Mouse (Mus musculus): ENCODE results near the gene Cdk2ap1. TPM values are rescaled to one million over a fixed set of nuclear protein-coding genes. Genes with fewer than 3 reads are reported as not detected.
"Not testable (repeated sequence)": the region's sequence is repeated elsewhere in the genome, so short reads cannot be mapped to it uniquely, and the experiment has no call there.

Gene Cdk2ap1
- polyA plus RNA-seq, 1 experiment from 2014 or later = 124 TPM

- Histone ChIP-seq H3K36me3 (ENCODE audit: control insufficient read depth, insufficient read depth, low read length) (peaks cover 44% of the 10 kb centered on the region), H3K9me3 (ENCODE audit: control insufficient read depth, low read length) (no peaks in the 10 kb centered on the region), H3K4me2 (no peak overlapping the region), H3K4me3 (ENCODE audit: low read depth, low read length) (no peak overlapping the region), H3K9ac (ENCODE audit: low read depth, low read length) (no peak overlapping the region), H3K27ac (ENCODE audit: low read depth, low read length) (no peak overlapping the region), H3K27me3 (replicated peaks; ENCODE audit: control insufficient read depth, insufficient read depth, low read length) (no peaks in the 10 kb centered on the region), H3K4me1 (replicated peaks; ENCODE audit: control insufficient read depth, insufficient read depth, low read length) (peaks cover 6% of the 10 kb centered on the region; the same call in 1 of the 2 replicates)
- ATAC-seq (replicated peaks; ENCODE audit: low FRiP score) (no peak), DNase-seq (ENCODE audit: low spot score) (no peak)
- 66% methylated on average over 7 of the region's 7 CpGs for WGBS
These were observed 45.2 kb downstream of the Cdk2ap1 start for GRCm38 (mm10) chr5:124317648-124318047.

- Histone ChIP-seq H3K4me1 (replicated peaks; ENCODE audit: control insufficient read depth, insufficient read depth, low read length) (peaks cover 6% of the 10 kb centered on the region; the same call in 1 of the 2 replicates), H3K9me3 (ENCODE audit: control insufficient read depth, low read length) (peaks cover 4% of the 10 kb centered on the region; the same call in 1 of the 2 replicates), H3K9ac (ENCODE audit: low read depth, low read length) (no peak overlapping the region), H3K27me3 (replicated peaks; ENCODE audit: control insufficient read depth, insufficient read depth, low read length) (no peaks in the 10 kb centered on the region), H3K36me3 (ENCODE audit: control insufficient read depth, insufficient read depth, low read length) (peaks cover 46% of the 10 kb centered on the region), H3K4me3 (ENCODE audit: low read depth, low read length) (no peak overlapping the region), H3K27ac (ENCODE audit: low read depth, low read length) (no peak overlapping the region), H3K4me2 (no peak overlapping the region)
- DNase-seq (ENCODE audit: low spot score) = no peak
- 91% methylated on average over 11 of the region's 11 CpGs for WGBS
- no peak for ATAC-seq (replicated peaks; ENCODE audit: low FRiP score)
These were observed 46.9 kb downstream of the Cdk2ap1 start for GRCm38 (mm10) chr5:124315941-124316340.

GRCm38 (mm10) chr5:124315498-124315897 is 47.4 kb downstream of the Cdk2ap1 start:
- ATAC-seq (replicated peaks; ENCODE audit: low FRiP score) (no peak), DNase-seq (ENCODE audit: low spot score) (no peak)
- Histone ChIP-seq H3K9me3 (ENCODE audit: control insufficient read depth, low read length) (peaks cover 4% of the 10 kb centered on the region; the same call in 1 of the 2 replicates), H3K4me3 (ENCODE audit: low read depth, low read length) (no peak overlapping the region), H3K4me2 (no peak overlapping the region), H3K27ac (ENCODE audit: low read depth, low read length) (no peak overlapping the region), H3K9ac (ENCODE audit: low read depth, low read length) (no peak overlapping the region), H3K27me3 (replicated peaks; ENCODE audit: control insufficient read depth, insufficient read depth, low read length) (no peaks in the 10 kb centered on the region), H3K36me3 (ENCODE audit: control insufficient read depth, insufficient read depth, low read length) (peaks cover 42% of the 10 kb centered on the region), H3K4me1 (replicated peaks; ENCODE audit: control insufficient read depth, insufficient read depth, low read length) (peaks cover 6% of the 10 kb centered on the region; the same call in 1 of the 2 replicates)
- WGBS = 90% methylated on average over 9 of the region's 9 CpGs

GRCm38 (mm10) chr5:124310091-124310490 is 52.8 kb downstream of the Cdk2ap1 start:
- DNase-seq (ENCODE audit: low spot score) = no peak
- Histone ChIP-seq H3K27me3 (replicated peaks; ENCODE audit: control insufficient read depth, insufficient read depth, low read length) (no peaks in the 10 kb centered on the region), H3K4me1 (replicated peaks; ENCODE audit: control insufficient read depth, insufficient read depth, low read length) (no peaks in the 10 kb centered on the region), H3K36me3 (ENCODE audit: control insufficient read depth, insufficient read depth, low read length) (peaks cover 43% of the 10 kb centered on the region), H3K4me2 (no peak overlapping the region), H3K4me3 (ENCODE audit: low read depth, low read length) (no peak overlapping the region), H3K9me3 (ENCODE audit: control insufficient read depth, low read length) (peaks cover 4% of the 10 kb centered on the region; the same call in 1 of the 2 replicates), H3K9ac (ENCODE audit: low read depth, low read length) (no peak overlapping the region), H3K27ac (ENCODE audit: low read depth, low read length) (no peak overlapping the region)
- 92% methylated on average over 11 of the region's 11 CpGs for WGBS
- ATAC-seq (replicated peaks; ENCODE audit: low FRiP score) = no peak

GRCm38 (mm10) chr5:124309155-124309554 is 53.7 kb downstream of the Cdk2ap1 start:
- ATAC-seq (replicated peaks; ENCODE audit: low FRiP score) (no peak), DNase-seq (ENCODE audit: low spot score) (no peak)
- WGBS = 90% methylated on average over 10 of the region's 10 CpGs
- H3K27me3 ChIP-seq (replicated peaks; ENCODE audit: control insufficient read depth, insufficient read depth, low read length) = no peaks in the 10 kb centered on the region
- no peak overlapping the region for H3K4me2 ChIP-seq
- H3K9me3 ChIP-seq (ENCODE audit: control insufficient read depth, low read length) = peaks cover 4% of the 10 kb centered on the region; the same call in 1 of the 2 replicates
- H3K4me3 ChIP-seq (ENCODE audit: low read depth, low read length) = no peak overlapping the region
- H3K9ac ChIP-seq (ENCODE audit: low read depth, low read length) = no peak overlapping the region
- H3K36me3 ChIP-seq (ENCODE audit: control insufficient read depth, insufficient read depth, low read length) = peaks cover 36% of the 10 kb centered on the region
- H3K27ac ChIP-seq (ENCODE audit: low read depth, low read length) = no peak overlapping the region
- no peaks in the 10 kb centered on the region for H3K4me1 ChIP-seq (replicated peaks; ENCODE audit: control insufficient read depth, insufficient read depth, low read length)

GRCm38 (mm10) chr5:124302853-124303252 is 60.0 kb downstream of the Cdk2ap1 start:
- 85% methylated on average over 6 of the region's 6 CpGs for WGBS
- H3K9me3 ChIP-seq (ENCODE audit: control insufficient read depth, low read length); ATAC-seq (replicated peaks; ENCODE audit: low FRiP score); DNase-seq (ENCODE audit: low spot score); H3K4me1 ChIP-seq (replicated peaks; ENCODE audit: control insufficient read depth, insufficient read depth, low read length); H3K4me2 ChIP-seq; H3K4me3 ChIP-seq (ENCODE audit: low read depth, low read length); H3K27me3 ChIP-seq (replicated peaks; ENCODE audit: control insufficient read depth, insufficient read depth, low read length); H3K27ac ChIP-seq (ENCODE audit: low read depth, low read length); H3K9ac ChIP-seq (ENCODE audit: low read depth, low read length): not testable (repeated sequence)
- peaks cover 37% of the 10 kb centered on the region for H3K36me3 ChIP-seq (ENCODE audit: control insufficient read depth, insufficient read depth, low read length)

GRCm38 (mm10) chr5:124300132-124300531 is 62.8 kb downstream of the Cdk2ap1 start:
- WGBS = 59% methylated on average over 4 of the region's 4 CpGs
- no peak for ATAC-seq (replicated peaks; ENCODE audit: low FRiP score)

GRCm38 (mm10) chr5:124299307-124299706 is 63.6 kb downstream of the Cdk2ap1 start:
- WGBS = 78% methylated on average over 3 of the region's 4 CpGs
- DNase-seq (ENCODE audit: low spot score); H3K4me2 ChIP-seq; H3K27ac ChIP-seq (ENCODE audit: low read depth, low read length); H3K9me3 ChIP-seq (ENCODE audit: control insufficient read depth, low read length); ATAC-seq (replicated peaks; ENCODE audit: low FRiP score); H3K27me3 ChIP-seq (replicated peaks; ENCODE audit: control insufficient read depth, insufficient read depth, low read length); H3K4me1 ChIP-seq (replicated peaks; ENCODE audit: control insufficient read depth, insufficient read depth, low read length); H3K4me3 ChIP-seq (ENCODE audit: low read depth, low read length); H3K9ac ChIP-seq (ENCODE audit: low read depth, low read length): not testable (repeated sequence)
- H3K36me3 ChIP-seq (ENCODE audit: control insufficient read depth, insufficient read depth, low read length) = peaks cover 32% of the 10 kb centered on the region

More at GRCm38 (mm10) chr5:124300132-124300531, 62.8 kb downstream of the Cdk2ap1 start:
- Histone ChIP-seq H3K36me3 (ENCODE audit: control insufficient read depth, insufficient read depth, low read length) (peaks cover 33% of the 10 kb centered on the region), H3K27me3 (replicated peaks; ENCODE audit: control insufficient read depth, insufficient read depth, low read length) (no peaks in the 10 kb centered on the region), H3K27ac (ENCODE audit: low read depth, low read length) (no peak overlapping the region), H3K4me2 (no peak overlapping the region), H3K9ac (ENCODE audit: low read depth, low read length) (no peak overlapping the region), H3K4me3 (ENCODE audit: low read depth, low read length) (no peak overlapping the region), H3K9me3 (ENCODE audit: control insufficient read depth, low read length) (no peaks in the 10 kb centered on the region), H3K4me1 (replicated peaks; ENCODE audit: control insufficient read depth, insufficient read depth, low read length) (no peaks in the 10 kb centered on the region; the same call in 1 of the 2 replicates)
- DNase-seq (ENCODE audit: low spot score) = no peak

GRCm38 (mm10) chr5:124296475-124296874 is 66.4 kb downstream of the Cdk2ap1 start:
- H3K4me2 ChIP-seq = no peak overlapping the region
- H3K9me3 ChIP-seq (ENCODE audit: control insufficient read depth, low read length) = no peaks in the 10 kb centered on the region
- DNase-seq (ENCODE audit: low spot score) (no peak), ATAC-seq (replicated peaks; ENCODE audit: low FRiP score) (no peak)
- no peak overlapping the region for H3K9ac ChIP-seq (ENCODE audit: low read depth, low read length)
- no peak overlapping the region for H3K27ac ChIP-seq (ENCODE audit: low read depth, low read length)
- H3K4me1 ChIP-seq (replicated peaks; ENCODE audit: control insufficient read depth, insufficient read depth, low read length) = no peaks in the 10 kb centered on the region; the same call in 1 of the 2 replicates
- no peak overlapping the region for H3K4me3 ChIP-seq (ENCODE audit: low read depth, low read length)
- peaks cover 29% of the 10 kb centered on the region for H3K36me3 ChIP-seq (ENCODE audit: control insufficient read depth, insufficient read depth, low read length)
- no peaks in the 10 kb centered on the region for H3K27me3 ChIP-seq (replicated peaks; ENCODE audit: control insufficient read depth, insufficient read depth, low read length)
- 86% methylated on average over 4 of the region's 4 CpGs for WGBS

Measured in liver, embryonic 11.5 days (tissue).